Mouse (Mus musculus): ENCODE data around the gene Peg10.

The Peg10 gene

DNA sequence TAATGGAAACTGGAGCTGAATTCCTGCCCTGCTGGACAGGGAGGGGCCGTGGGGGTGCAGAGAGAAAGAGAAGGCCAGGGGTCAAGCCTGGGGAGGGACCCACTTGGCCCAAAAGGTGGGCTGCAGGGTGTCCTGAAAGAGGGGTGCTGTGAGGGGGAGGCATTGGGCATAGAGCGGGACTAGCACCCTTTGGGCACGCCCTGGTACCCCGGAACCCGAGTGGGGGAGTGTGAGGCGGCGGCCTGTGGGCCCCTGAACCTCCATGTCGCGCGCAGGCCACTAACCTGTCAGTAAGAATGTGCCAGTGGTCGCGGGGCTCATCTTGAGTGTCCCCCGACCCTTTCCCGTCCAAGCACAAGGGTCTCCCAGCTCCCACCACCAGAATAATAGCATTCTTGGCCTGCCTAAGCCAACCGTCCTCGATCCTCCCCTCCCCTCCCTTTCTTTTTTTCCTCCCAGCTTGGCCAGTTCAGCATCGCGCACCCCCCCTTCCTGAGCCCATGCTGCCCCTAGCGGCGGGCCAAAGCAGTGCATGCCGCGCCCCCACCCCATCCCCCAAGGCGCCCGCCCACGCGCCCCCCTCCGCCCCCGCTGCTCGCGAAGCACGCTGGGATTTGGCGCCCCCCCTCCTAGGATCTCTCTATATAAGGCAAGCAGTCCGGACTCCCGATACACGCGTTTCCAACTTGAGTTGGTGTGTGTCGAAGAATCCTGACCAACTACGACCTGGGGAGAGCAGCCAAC lies at the start of gene Peg10, which contains the start of gene Sgce:
Gene Peg10 (plus strand): TSS at position 611 of the 744 bp plus-strand sequence.
Gene Sgce (minus strand): TSS at position 512 of the 744 bp plus-strand sequence.
- Histone ChIP-seq H3K27me3 (ENCODE audit: control insufficient read depth, insufficient read depth, low read length, poor library complexity, severe bottlenecking) (no peaks in the 10 kb centered on the region), H3K36me3 (ENCODE audit: control insufficient read depth, insufficient read depth, low read length, poor library complexity, severe bottlenecking) (no peaks in the 10 kb centered on the region)
- peak; percentile 50 for DNase-seq (ENCODE audit: low read depth, low spot score)

DNA sequence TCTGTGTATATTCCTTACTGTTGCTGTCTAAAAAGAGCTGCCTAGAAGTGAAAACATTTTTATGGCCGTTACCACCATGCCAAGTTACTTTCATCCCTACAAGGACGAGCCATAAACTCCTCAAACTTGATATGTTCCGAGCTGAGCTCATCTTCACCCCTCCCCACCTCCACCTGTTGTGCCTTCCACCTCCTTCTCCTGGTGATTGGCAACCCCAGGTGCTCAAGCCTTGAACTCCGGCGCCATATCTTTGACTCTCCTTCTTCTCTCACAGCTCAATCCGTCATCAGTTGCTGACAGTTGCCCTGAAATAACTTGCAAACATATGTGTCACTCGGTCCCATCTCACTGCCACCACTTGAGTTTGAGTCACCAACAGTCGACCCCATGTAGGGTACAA lies 45.5 kb upstream of the Peg10 start:
- DNase-seq (ENCODE audit: low read depth, low spot score) = no peak
- no peaks in the 10 kb centered on the region for H3K36me3 ChIP-seq (ENCODE audit: control insufficient read depth, insufficient read depth, low read length, poor library complexity, severe bottlenecking)

DNA sequence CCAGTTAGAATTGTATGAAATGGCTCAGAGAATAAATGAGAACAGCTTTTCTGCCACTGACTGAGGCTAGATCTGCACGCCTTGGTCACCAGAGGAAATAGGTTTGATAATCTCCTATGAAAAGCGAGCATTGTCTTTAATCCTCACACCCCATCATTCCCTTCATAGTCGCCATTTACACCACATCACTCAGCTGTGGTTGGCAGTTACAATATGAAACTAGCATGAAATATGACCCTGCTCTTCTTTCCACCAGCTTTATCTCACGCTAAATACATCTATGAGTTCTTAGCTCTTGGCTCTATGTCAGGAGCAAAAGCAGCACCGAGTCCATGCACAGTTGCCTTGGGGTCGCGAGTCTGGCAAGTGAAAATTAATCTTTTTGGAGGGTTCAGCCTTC lies 43.2 kb upstream of the Peg10 start:
- H3K27me3 ChIP-seq (ENCODE audit: control insufficient read depth, insufficient read depth, low read length, poor library complexity, severe bottlenecking) = no peaks in the 10 kb centered on the region
- DNase-seq (ENCODE audit: low read depth, low spot score) = no peak
- H3K36me3 ChIP-seq (ENCODE audit: control insufficient read depth, insufficient read depth, low read length, poor library complexity, severe bottlenecking) = no peaks in the 10 kb centered on the region

More for the DNA sequence above, 45.5 kb upstream of the Peg10 start:
- H3K27me3 ChIP-seq (ENCODE audit: control insufficient read depth, insufficient read depth, low read length, poor library complexity, severe bottlenecking) = no peaks in the 10 kb centered on the region

DNA sequence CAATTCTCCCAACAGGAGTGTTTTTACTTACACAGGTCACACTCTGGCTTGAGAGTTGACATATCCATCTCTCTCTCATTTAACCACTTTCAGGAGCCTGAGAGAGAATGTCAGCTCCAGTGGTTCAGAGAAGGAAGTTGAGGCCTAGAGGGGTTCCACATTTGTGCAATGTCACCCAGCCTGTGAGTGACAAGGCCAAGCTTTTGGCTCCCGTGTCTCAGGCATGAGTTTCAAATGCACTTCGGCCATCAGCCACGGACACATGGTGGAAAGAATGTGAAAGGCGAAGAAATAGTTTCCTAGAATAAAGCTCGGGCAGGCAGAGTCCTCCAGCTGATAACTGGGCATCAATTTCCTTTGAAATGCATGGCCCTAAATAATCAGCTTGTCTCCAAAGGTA lies 40.7 kb upstream of the Peg10 start:
- Histone ChIP-seq H3K27me3 (ENCODE audit: control insufficient read depth, insufficient read depth, low read length, poor library complexity, severe bottlenecking) (no peaks in the 10 kb centered on the region), H3K36me3 (ENCODE audit: control insufficient read depth, insufficient read depth, low read length, poor library complexity, severe bottlenecking) (no peaks in the 10 kb centered on the region)
- no peak for DNase-seq (ENCODE audit: low read depth, low spot score)

DNA sequence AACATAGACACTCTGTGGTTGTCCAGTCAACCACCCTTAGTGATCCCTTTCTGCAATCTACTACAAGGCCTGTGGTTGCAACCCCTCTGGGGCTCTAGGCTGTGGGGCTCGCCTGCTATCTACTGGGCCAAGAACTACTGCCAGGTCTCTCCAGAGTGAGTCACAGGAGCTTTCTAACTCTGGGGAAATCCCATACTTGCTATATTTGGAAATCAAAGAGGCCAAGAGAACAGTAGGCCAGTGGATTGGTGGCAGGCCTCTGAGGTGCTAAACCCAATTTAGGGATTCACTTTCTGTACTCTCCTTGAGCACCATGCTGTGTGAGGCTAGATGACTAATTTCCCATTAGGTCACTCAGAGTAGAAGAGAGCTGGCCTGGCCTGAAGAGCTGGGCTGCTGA lies 38.1 kb upstream of the Peg10 start:
- Histone ChIP-seq H3K36me3 (ENCODE audit: control insufficient read depth, insufficient read depth, low read length, poor library complexity, severe bottlenecking) (no peaks in the 10 kb centered on the region), H3K27me3 (ENCODE audit: control insufficient read depth, insufficient read depth, low read length, poor library complexity, severe bottlenecking) (no peaks in the 10 kb centered on the region)
- no peak for DNase-seq (ENCODE audit: low read depth, low spot score)

DNA sequence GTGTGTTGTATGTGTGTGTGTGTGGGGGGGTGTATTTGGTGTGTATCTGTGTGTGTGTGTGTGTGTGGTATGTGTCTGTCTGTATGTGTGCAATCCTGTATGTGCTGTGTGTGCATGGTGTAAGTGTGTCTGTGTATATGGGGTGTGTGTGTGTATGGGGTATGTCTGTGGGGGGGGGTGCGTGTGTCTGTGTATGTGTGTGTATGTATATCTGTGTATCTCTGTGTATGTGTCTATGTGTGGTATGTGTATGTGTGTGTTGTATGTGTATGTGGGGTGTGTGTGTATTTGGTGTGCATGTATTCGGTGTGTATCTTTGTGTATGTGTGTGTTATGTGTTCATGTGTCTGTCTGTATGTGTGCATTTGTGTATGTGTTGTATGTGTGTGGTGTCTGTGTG lies 30.9 kb upstream of the Peg10 start:
- H3K27me3 ChIP-seq (ENCODE audit: control insufficient read depth, insufficient read depth, low read length, poor library complexity, severe bottlenecking) = no peaks in the 10 kb centered on the region
- DNase-seq (ENCODE audit: low read depth, low spot score) = no peak
- no peaks in the 10 kb centered on the region for H3K36me3 ChIP-seq (ENCODE audit: control insufficient read depth, insufficient read depth, low read length, poor library complexity, severe bottlenecking)

DNA sequence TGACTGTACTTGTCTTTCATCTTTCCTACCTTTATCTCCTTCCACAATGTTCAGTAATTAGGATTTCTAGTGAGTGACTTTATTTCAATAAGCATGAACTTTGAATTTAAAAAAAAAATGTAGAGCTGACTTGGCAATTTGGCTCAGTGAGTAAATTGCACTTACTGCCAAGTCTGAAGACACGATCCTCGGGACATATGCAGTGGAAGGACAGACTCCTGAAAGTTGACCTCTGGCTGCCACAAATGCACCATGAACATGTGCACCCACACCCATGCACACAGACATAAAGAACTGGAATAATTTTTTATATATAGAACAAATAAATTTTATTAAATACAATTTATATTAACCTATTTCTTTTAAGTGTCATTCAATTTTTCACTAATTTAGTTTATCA lies 29.8 kb upstream of the Peg10 start:
- DNase-seq (ENCODE audit: low read depth, low spot score) = no peak
- Histone ChIP-seq H3K36me3 (ENCODE audit: control insufficient read depth, insufficient read depth, low read length, poor library complexity, severe bottlenecking) (no peaks in the 10 kb centered on the region), H3K27me3 (ENCODE audit: control insufficient read depth, insufficient read depth, low read length, poor library complexity, severe bottlenecking) (no peaks in the 10 kb centered on the region)

DNA sequence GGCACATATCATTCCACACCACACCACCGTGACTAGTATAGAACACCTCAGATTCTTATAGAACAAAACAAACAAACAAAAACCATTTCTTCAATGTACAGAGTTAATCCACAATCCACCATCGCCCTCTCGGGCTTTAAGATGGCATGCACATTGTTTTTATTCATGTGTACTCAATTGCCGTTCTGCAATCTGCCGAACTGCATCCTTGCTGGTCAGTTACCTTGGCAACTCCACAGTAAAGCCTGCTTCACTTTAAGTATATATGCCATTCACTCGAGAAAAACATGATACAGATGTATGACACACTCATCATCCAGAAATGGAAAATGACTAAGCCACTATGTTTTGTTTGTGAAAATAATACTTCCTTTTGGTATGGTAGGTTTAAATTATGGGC lies 25.0 kb upstream of the Peg10 start:
- DNase-seq (ENCODE audit: low read depth, low spot score) = no peak
- no peaks in the 10 kb centered on the region for H3K27me3 ChIP-seq (ENCODE audit: control insufficient read depth, insufficient read depth, low read length, poor library complexity, severe bottlenecking)
- H3K36me3 ChIP-seq (ENCODE audit: control insufficient read depth, insufficient read depth, low read length, poor library complexity, severe bottlenecking) = no peaks in the 10 kb centered on the region

DNA sequence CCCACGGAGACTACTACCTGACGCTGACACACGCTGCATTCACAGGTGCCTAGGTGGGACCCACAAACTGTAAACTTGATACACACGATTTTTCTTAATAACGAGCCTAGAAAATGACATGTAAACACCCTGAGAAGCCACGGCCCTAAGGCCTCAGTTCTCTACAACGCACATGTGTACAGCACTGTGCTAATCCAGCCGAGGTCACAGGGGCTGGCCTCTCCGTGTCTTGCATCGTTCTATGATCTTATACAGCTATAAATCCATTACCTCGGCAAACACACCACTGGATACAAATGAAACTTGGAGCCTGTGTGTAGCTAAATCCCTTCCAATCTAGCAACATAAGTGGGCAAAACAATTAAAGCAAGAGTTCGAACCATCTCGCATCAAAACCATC lies 24.4 kb upstream of the Peg10 start:
- no peak for DNase-seq (ENCODE audit: low read depth, low spot score)
- no peaks in the 10 kb centered on the region for H3K36me3 ChIP-seq (ENCODE audit: control insufficient read depth, insufficient read depth, low read length, poor library complexity, severe bottlenecking)
- no peaks in the 10 kb centered on the region for H3K27me3 ChIP-seq (ENCODE audit: control insufficient read depth, insufficient read depth, low read length, poor library complexity, severe bottlenecking)

DNA sequence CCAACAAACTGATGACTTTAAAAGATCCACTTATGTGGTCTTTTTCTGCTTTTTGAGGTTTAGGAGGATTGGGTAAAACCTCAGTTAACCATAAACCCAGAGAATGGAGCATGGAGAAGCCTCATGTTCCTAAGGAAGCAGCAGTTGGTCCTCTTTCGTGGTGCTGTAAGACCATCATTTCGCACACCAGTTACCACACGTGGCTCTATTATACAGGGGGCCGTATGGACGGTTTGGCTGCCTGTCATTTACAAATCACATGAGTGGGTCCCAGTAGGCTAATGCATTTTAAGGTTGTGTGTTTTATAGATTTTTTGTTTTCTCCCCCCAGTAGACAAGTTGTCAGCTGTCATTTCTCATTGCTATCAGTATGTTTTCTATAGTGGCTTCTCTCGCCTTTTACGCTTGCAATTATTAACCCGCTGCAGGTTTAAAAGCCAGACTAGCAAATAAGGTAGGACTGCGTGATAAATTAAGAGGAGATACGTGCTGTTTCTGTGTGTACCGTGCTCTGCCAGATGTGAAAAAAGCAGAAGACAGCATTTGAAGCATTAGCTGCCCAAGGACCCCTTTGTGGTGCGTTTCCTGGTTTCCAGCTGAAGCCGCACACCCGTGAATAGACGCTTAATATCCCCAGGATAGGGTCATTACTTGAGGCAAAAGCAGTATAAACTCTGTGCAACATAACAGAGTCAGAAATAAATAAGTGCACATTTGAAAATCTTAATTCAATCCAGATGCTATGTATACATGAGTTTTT lies 22.9 kb upstream of the Peg10 start:
- Histone ChIP-seq H3K27me3 (ENCODE audit: control insufficient read depth, insufficient read depth, low read length, poor library complexity, severe bottlenecking) (no peaks in the 10 kb centered on the region), H3K36me3 (ENCODE audit: control insufficient read depth, insufficient read depth, low read length, poor library complexity, severe bottlenecking) (no peaks in the 10 kb centered on the region)
- DNase-seq (ENCODE audit: low read depth, low spot score) = no peak

DNA sequence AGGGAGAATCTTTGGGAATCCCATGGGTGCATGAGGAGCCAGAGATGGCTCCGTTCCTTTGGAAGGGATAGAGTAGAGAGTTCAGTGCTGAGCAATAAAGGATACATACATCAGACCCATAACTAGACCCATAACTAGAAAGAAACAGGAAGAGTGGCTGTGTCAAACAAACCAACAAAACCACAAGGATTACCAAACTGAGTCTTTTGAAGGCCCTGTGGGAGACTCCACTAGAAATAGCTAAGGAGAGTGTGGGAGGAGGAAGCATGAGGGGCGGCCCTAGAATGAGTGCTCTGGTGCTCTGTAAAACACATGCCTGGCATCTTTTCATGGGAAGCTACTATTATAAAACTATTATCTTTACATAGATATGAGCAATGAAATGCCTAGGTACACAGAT lies 18.8 kb upstream of the Peg10 start:
- DNase-seq (ENCODE audit: low read depth, low spot score) = no peak
- Histone ChIP-seq H3K36me3 (ENCODE audit: control insufficient read depth, insufficient read depth, low read length, poor library complexity, severe bottlenecking) (no peaks in the 10 kb centered on the region), H3K27me3 (ENCODE audit: control insufficient read depth, insufficient read depth, low read length, poor library complexity, severe bottlenecking) (no peaks in the 10 kb centered on the region)

DNA sequence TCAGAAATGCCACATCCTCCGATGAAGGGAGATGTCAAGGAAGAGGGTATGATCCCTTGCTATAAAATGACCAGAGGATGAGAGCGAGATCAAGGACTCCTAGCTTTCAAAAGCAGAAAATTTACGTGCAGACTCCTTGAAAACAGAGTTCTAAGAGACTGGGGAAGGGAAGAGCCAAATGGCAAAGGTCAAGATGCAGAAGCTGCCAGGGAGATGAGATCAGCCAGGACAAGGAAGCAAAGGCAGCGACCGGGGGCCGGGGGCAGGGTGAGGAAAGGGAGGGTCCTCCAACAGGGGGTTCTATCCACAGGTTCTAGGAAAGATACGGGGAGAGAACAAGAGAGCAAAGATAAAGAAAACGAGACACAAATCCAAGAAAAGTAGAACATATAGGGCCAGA lies 15.4 kb upstream of the Peg10 start:
- H3K36me3 ChIP-seq (ENCODE audit: control insufficient read depth, insufficient read depth, low read length, poor library complexity, severe bottlenecking) = no peaks in the 10 kb centered on the region
- no peak for DNase-seq (ENCODE audit: low read depth, low spot score)
- no peaks in the 10 kb centered on the region for H3K27me3 ChIP-seq (ENCODE audit: control insufficient read depth, insufficient read depth, low read length, poor library complexity, severe bottlenecking)

DNA sequence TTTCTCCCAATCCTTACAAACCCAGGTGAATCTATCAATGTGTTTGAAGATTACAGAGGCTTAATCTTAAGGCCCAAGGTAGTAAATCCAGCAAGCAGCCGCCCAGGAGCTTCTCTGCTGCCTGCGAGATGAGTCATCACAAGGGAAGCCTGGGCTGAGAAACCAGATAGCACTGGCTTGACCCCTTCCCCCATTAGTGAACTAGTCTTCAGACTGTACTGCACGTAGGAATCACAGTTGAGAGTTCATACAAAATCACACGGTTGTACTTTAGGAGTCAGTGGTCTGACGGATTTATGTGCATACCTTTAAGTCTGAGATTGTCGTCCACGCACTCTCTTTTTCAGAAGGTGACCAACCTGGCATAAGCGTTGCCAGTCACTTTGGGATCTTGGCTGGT lies 13.9 kb upstream of the Peg10 start:
- H3K27me3 ChIP-seq (ENCODE audit: control insufficient read depth, insufficient read depth, low read length, poor library complexity, severe bottlenecking) = no peaks in the 10 kb centered on the region
- no peaks in the 10 kb centered on the region for H3K36me3 ChIP-seq (ENCODE audit: control insufficient read depth, insufficient read depth, low read length, poor library complexity, severe bottlenecking)
- DNase-seq (ENCODE audit: low read depth, low spot score) = no peak

DNA sequence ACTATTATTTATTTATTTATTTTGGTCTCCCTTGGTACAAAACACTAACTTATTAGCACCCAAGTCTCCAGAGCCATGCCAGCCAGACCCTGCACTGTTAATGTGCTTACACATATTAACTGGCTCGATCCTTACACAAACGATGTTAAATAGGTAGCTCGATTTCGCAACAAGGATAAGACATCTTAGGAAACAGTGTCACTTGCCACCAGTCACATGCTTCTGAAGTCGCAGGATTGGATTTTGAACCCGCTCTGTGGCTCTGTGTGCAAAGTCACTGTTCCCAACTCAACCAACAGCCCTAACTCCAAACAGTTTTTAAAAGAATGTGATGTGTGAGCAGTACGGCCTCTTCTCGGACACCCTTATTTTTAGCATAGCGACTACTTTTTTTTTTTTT lies 10.7 kb upstream of the Peg10 start:
- H3K27me3 ChIP-seq (ENCODE audit: control insufficient read depth, insufficient read depth, low read length, poor library complexity, severe bottlenecking) = no peaks in the 10 kb centered on the region
- DNase-seq (ENCODE audit: low read depth, low spot score) = no peak
- no peaks in the 10 kb centered on the region for H3K36me3 ChIP-seq (ENCODE audit: control insufficient read depth, insufficient read depth, low read length, poor library complexity, severe bottlenecking)

DNA sequence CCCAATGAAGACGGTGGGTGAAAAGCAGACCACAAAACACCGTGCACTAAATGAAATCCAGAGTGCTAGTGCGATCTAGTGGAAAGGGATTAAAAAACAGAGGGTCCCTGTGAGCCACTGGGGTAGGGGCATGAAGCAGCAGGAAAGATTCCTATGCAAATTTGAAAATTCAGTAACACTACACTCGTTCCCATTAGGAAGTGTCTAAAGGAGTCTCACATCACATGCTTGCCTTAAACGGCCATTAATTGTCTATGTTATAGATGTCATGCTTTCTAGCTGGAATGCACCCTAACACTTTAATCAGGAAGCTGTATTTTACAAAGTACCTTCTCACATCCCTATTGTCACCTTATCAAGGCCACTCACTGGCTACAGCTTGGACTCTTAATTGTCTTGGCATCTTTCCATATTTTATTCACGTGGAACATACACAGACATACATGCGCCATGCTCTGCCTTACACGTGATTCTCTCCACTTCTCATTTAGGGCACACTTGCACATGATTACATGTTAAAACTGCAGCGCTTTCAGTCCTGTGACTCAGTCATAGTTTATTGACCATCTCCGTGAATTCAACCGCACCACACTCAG lies 9.0 kb upstream of the Peg10 start:
- DNase-seq (ENCODE audit: low read depth, low spot score) = no peak
- H3K36me3 ChIP-seq (ENCODE audit: control insufficient read depth, insufficient read depth, low read length, poor library complexity, severe bottlenecking) = no peaks in the 10 kb centered on the region
- H3K27me3 ChIP-seq (ENCODE audit: control insufficient read depth, insufficient read depth, low read length, poor library complexity, severe bottlenecking) = no peaks in the 10 kb centered on the region
